Mouse (Mus musculus) heart, embryonic 12.5 days (tissue): ENCODE measurements around the gene Orc4. TPM values are rescaled to one million over a fixed set of nuclear protein-coding genes. Genes with fewer than 3 reads are reported as not detected.

Experiments
- ATAC-seq: fragments of 200-750 bp; cut with Nextera tagmentation; 2 replicates; pipeline ENCODE4 v1.8.0; 2017; ENCODE audit warnings: moderate TSS enrichment, moderate library complexity; ENCODE audit not compliant: insufficient number of reproducible peaks, low FRiP score
- H3K27ac ChIP-seq: fragments of 300-500 bp; sonication (generic); 2 replicates; pipeline ENCODE4 v1.5.1; 2016; ENCODE audit warnings: mild to moderate bottlenecking, moderate library complexity; ENCODE audit not compliant: poor library complexity, severe bottlenecking
- H3K27me3 ChIP-seq: fragments of 300-500 bp; sonication (generic); replicated peaks from 2 replicates; pipeline ENCODE4 v1.6.1; 2016; ENCODE audit warnings: mild to moderate bottlenecking, moderate library complexity
- H3K36me3 ChIP-seq: fragments of 300-500 bp; sonication (generic); 2 replicates; pipeline ENCODE4 v1.6.1; 2016; ENCODE audit warnings: mild to moderate bottlenecking, moderate library complexity
- H3K4me1 ChIP-seq: fragments of 300-500 bp; sonication (generic); replicated peaks from 2 replicates; pipeline ENCODE4 v1.6.1; 2016; ENCODE audit warnings: mild to moderate bottlenecking
- H3K4me2 ChIP-seq: fragments of 300-500 bp; sonication (generic); 2 replicates; pipeline ENCODE4 v1.6.1; 2016; ENCODE audit warnings: mild to moderate bottlenecking, moderate library complexity
- H3K4me3 ChIP-seq: fragments of 300-500 bp; sonication (generic); 2 replicates; pipeline ENCODE4 v1.5.1; 2016; ENCODE audit warnings: mild to moderate bottlenecking
- H3K9ac ChIP-seq: fragments of 300-500 bp; sonication (generic); 2 replicates; pipeline ENCODE4 v1.6.1; 2016; ENCODE audit warnings: mild to moderate bottlenecking, moderate library complexity
- H3K9me3 ChIP-seq: fragments of 300-500 bp; sonication (generic); replicated peaks from 2 replicates; pipeline ENCODE4 v1.6.1; 2016; ENCODE audit warnings: mild to moderate bottlenecking, moderate library complexity
- WGBS: fragments of 180-500 bp; shearing (Covaris S2); methylation state at CpG from one replicate; pipeline ENCODE4 v1.1.7; 2016; 5-methylcytosine and 5-hydroxymethylcytosine counted together
- polyA plus RNA-seq: library from polyadenylated mRNA; unstranded; fragments of >200 nt; fragmentation: Nextera tagmentation; extraction: Ambion mirVana; gene quantifications from 2 replicates; pipeline ENCODE4 v1.2.1, GENCODE M21; 2016

Gene Orc4
- polyA plus RNA-seq = 97.8 and 106 TPM in 2 replicates

DNA sequence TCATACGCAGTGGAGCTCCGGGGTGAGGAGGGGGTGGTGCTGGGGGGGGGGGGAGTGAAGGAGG lies at the start of gene Orc4:
Gene Orc4 (minus strand): TSS at position 26 of the 64 bp plus-strand sequence.
- Histone ChIP-seq H3K4me2 (peak within 1 kb of the TSS; percentile 78), H3K9ac (peak within 1 kb of the TSS; percentile 88), H3K4me3 (peak within 1 kb of the TSS; percentile 83), H3K4me1 (peaks cover 3% of the 10 kb centered on the region), H3K27ac (peak within 1 kb of the TSS; percentile 99), H3K36me3 (no peaks in the 10 kb centered on the region), H3K27me3 (no peaks in the 10 kb centered on the region), H3K9me3 (no peaks in the 10 kb centered on the region)
- ATAC-seq = no peak
- 0% methylated on average over 2 of the region's 2 CpGs for WGBS

DNA sequence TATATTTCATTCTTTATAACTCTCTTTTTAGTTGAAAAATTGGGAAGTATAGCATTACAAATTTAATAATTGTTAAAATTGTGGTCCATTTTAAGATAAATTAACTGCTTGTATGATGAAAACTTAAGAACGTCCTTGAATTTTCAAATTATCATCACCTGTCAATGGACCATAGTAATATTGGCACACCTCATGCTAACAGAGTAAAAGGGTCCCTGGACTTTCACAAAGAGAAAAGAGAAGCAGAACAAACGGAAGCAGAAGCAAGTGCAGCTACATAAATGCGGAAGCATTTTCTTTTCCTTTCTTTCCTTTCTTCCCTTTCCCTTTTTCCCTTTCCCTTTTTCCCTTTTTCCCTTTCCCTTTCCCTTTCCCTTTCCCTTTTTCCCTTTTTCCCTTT lies 40.2 kb upstream of the Orc4 start:
- no peak for ATAC-seq
- Histone ChIP-seq H3K27ac (no peak overlapping the region), H3K36me3 (0 out of 2 replicates have a peak, but pooled peaks cover 4% of the 10 kb centered on the region), H3K4me1 (no peaks in the 10 kb centered on the region), H3K27me3 (no peaks in the 10 kb centered on the region), H3K4me3 (no peak overlapping the region), H3K9ac (no peak overlapping the region), H3K9me3 (no peaks in the 10 kb centered on the region), H3K4me2 (no peak overlapping the region)
- 82% methylated on average over 3 of the region's 3 CpGs for WGBS

DNA sequence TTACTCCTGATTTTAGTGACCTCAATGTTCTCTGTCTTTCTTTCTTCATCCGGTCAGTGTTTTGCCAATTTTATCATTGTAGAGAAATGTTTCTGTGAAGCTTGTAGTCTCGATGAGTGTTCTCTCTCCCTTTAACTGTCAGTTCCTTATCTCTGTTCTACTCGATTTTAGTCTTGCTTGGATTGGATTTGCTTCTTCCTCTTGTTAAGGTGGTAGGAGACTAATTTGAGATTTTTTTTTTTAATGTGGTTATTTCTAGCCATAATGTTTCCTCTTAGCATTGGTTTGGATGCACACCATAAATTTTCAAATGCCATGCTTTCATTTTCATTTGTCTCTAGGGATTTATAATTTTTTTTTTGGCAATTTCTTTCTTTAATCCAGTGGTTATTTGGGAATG lies 28.8 kb upstream of the Orc4 start:
- Histone ChIP-seq H3K9me3 (no peaks in the 10 kb centered on the region), H3K4me2 (no peak overlapping the region), H3K36me3 (0 out of 2 replicates have a peak, but pooled peaks cover 2% of the 10 kb centered on the region), H3K27ac (no peak overlapping the region), H3K4me3 (no peak overlapping the region), H3K9ac (no peak overlapping the region), H3K27me3 (no peaks in the 10 kb centered on the region), H3K4me1 (no peaks in the 10 kb centered on the region)
- ATAC-seq = no peak
- 40% methylated on average over 3 of the region's 3 CpGs for WGBS

GRCm38 (mm10) chr2:48956591-48956990 lies 6.5 kb upstream of the Orc4 start:
- 67% methylated on average over 3 of the region's 3 CpGs for WGBS
- no peak for ATAC-seq
- H3K27me3 ChIP-seq = no peaks in the 10 kb centered on the region
- no peak overlapping the region for H3K4me2 ChIP-seq
- H3K4me1 ChIP-seq = no peaks in the 10 kb centered on the region
- H3K9me3 ChIP-seq = no peaks in the 10 kb centered on the region
- H3K9ac ChIP-seq = no peak overlapping the region
- H3K36me3 ChIP-seq = no peaks in the 10 kb centered on the region
- H3K27ac ChIP-seq = no peak overlapping the region
- H3K4me3 ChIP-seq = no peak overlapping the region

GRCm38 (mm10) chr2:48950316-48950880 lies 321 bp upstream of the Orc4 start:
- Histone ChIP-seq H3K4me3 (peak overlapping the region; percentile 83), H3K4me1 (peaks cover 3% of the 10 kb centered on the region), H3K4me2 (peak overlapping the region; percentile 78), H3K27me3 (no peaks in the 10 kb centered on the region), H3K36me3 (no peaks in the 10 kb centered on the region), H3K27ac (peak overlapping the region; percentile 99), H3K9ac (peak overlapping the region; percentile 88), H3K9me3 (no peaks in the 10 kb centered on the region)
- ATAC-seq = no peak
- 8% methylated on average over 5 of the region's 6 CpGs for WGBS

DNA sequence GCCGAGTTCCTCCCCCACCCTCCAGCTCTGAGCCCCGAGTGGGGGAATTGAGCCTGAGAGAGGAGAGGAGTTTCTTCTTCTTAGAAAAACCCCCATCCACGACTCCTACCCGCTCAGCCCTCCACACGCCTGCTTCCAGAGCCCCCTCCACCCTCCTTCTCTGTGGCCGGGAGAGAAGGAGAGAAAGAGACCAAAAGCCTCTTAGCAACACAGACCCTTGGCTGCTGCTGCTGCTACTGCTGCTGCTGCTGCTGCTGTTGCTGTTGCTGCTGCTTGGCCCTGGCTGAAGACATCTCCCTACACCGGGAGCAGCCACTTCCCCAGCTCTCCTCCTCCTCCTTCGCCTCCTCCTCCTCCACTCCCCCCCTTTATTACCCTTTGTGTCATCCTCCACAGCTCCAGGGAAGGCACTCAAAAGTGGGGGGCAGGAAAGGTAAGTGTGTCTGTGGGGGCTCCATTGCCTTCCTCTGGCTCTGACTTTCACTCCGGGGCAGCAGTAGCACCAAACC lies 280 bp downstream of the Orc4 start:
- H3K27me3 ChIP-seq = no peaks in the 10 kb centered on the region
- H3K4me1 ChIP-seq = peaks cover 3% of the 10 kb centered on the region
- H3K9me3 ChIP-seq = no peaks in the 10 kb centered on the region
- WGBS = 1% methylated on average over 5 of the region's 9 CpGs
- peak; percentile 30 for ATAC-seq
- H3K9ac ChIP-seq = peak overlapping the region; percentile 88
- peak overlapping the region; percentile 78 for H3K4me2 ChIP-seq
- peak overlapping the region; percentile 99 for H3K27ac ChIP-seq
- H3K4me3 ChIP-seq = peak overlapping the region; percentile 83
- H3K36me3 ChIP-seq = no peaks in the 10 kb centered on the region

DNA sequence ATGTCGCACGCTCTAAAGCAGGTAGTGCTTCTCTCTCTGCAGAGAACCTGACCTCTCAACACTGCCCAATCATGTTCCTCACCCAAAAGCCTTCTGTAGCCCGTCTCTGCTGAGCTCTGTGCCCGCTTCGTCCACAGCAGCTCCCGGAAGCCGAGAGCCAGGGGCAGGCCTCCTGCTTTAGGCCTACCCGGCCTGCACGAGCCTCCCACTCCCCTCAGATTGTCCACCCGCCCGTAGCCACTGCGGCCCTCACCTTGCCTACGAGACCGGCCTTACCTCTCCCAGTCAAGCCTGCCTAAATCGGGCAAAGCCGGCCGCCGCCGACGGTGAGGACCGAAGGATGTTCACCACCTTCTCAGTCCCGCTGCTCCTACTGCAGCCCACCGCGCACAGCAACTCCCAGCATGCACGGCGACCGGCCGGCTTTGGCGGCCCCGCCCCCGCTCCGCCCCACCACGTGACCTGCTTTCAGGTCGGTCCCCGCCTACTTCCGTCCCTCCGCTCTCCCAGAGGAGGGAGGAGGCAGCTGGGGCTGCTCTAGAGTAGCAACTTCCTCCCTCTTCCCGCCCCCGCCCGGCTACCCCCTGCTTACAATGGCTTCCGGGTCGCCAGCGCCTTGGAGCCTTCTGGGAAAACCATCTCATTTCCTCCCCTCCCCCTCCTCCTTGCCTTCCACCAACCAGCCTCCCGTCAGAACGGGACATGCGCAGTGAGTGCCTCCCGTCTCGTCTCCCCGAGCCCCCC lies 1.1 kb downstream of the Orc4 start, which contains the start of gene Mbd5:
Gene Mbd5 (plus strand): TSS at position 668 of the 744 bp plus-strand sequence.
- peak within 1 kb of the TSS; percentile 78 for H3K4me2 ChIP-seq
- ATAC-seq = peak; percentile 99
- under 1% methylated on average over 48 of the region's 49 CpGs for WGBS
- H3K36me3 ChIP-seq = no peaks in the 10 kb centered on the region
- H3K9ac ChIP-seq = peak within 1 kb of the TSS; percentile 94
- H3K4me1 ChIP-seq = peaks cover 3% of the 10 kb centered on the region
- no peaks in the 10 kb centered on the region for H3K27me3 ChIP-seq
- no peaks in the 10 kb centered on the region for H3K9me3 ChIP-seq
- H3K27ac ChIP-seq = peak within 1 kb of the TSS; percentile 99
- H3K4me3 ChIP-seq = peak within 1 kb of the TSS; percentile 83

- Histone ChIP-seq H3K27ac (no peak overlapping the region), H3K9ac (no peak overlapping the region), H3K4me3 (peak overlapping the region; percentile 25; the same call in 1 of the 2 replicates), H3K9me3 (no peaks in the 10 kb centered on the region), H3K4me2 (peak overlapping the region; percentile 54), H3K4me1 (peaks cover 3% of the 10 kb centered on the region), H3K27me3 (no peaks in the 10 kb centered on the region), H3K36me3 (no peaks in the 10 kb centered on the region)
- WGBS = 71% methylated on average over 3 of the region's 3 CpGs
- ATAC-seq = no peak
Measured at GRCm38 (mm10) chr2:48947761-48948160, 2.3 kb downstream of the Orc4 start.

GRCm38 (mm10) chr2:48935058-48935457 lies 15.0 kb downstream of the Orc4 start:
- Histone ChIP-seq H3K27ac (no peak overlapping the region), H3K9ac (no peak overlapping the region), H3K36me3 (peaks cover 16% of the 10 kb centered on the region), H3K4me2 (no peak overlapping the region), H3K4me3 (no peak overlapping the region), H3K9me3 (no peaks in the 10 kb centered on the region), H3K4me1 (no peaks in the 10 kb centered on the region), H3K27me3 (no peaks in the 10 kb centered on the region)
- ATAC-seq = no peak
- WGBS = 78% methylated on average over 2 of the region's 2 CpGs

DNA sequence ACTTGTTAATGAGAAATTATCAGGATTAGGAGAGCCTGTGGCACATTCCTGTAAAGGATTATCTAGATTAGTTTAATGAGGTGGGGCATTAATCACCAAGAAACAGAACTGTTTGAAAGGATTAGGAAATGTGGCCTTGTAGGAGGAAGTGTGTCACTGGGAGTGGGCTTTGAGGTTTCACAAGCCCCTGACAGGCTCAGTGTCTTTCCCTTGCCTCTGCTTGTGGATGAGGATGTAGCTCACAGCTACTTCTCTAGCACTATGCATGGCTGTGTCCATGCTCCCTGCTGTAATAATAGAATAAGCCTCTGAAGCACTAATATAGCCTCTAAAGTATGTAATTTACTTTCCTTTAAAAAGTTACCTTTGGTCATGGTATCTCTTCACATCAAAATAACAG lies 34.2 kb downstream of the Orc4 start:
- Histone ChIP-seq H3K4me1 (no peaks in the 10 kb centered on the region), H3K9me3 (no peaks in the 10 kb centered on the region), H3K4me3 (no peak overlapping the region), H3K36me3 (peaks cover 27% of the 10 kb centered on the region), H3K4me2 (no peak overlapping the region), H3K9ac (no peak overlapping the region), H3K27me3 (no peaks in the 10 kb centered on the region), H3K27ac (no peak overlapping the region)
- no peak for ATAC-seq

DNA sequence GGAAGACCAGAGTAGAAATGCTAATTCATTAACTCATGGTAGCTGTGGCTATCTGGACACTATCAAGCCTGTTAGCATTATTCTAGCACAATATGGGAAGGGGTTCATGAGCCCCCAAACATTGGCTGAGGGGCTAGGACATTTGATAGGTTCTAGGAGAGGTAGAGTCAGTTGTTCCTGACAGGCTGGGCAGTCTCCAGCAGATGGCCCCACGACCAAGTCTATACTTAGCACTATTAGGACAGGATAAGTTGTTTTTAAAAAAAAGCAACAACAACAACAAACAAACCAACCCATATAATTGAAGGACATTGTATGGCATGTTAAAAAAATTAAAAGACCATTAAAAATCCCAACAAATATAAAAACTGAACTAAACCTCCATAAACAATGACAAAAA lies 35.9 kb downstream of the Orc4 start:
- Histone ChIP-seq H3K4me2 (no peak overlapping the region), H3K36me3 (peaks cover 27% of the 10 kb centered on the region), H3K4me3 (no peak overlapping the region), H3K4me1 (no peaks in the 10 kb centered on the region), H3K9ac (no peak overlapping the region), H3K27me3 (no peaks in the 10 kb centered on the region), H3K9me3 (no peaks in the 10 kb centered on the region), H3K27ac (no peak overlapping the region)
- no peak for ATAC-seq
- 64% methylated on average over 1 of the region's 1 CpGs for WGBS

- Histone ChIP-seq H3K27ac (no peak overlapping the region), H3K27me3 (no peaks in the 10 kb centered on the region), H3K4me2 (no peak overlapping the region), H3K36me3 (peaks cover 26% of the 10 kb centered on the region), H3K4me3 (no peak overlapping the region), H3K9ac (no peak overlapping the region), H3K4me1 (no peaks in the 10 kb centered on the region), H3K9me3 (no peaks in the 10 kb centered on the region)
- WGBS = 57% methylated on average over 2 of the region's 2 CpGs
- no peak for ATAC-seq
Measured at GRCm38 (mm10) chr2:48908866-48909265, 41.2 kb downstream of the Orc4 start.
